Mouse (Mus musculus) liver, embryonic 14.5 days (tissue): Measurements from ENCODE around the gene Marc2. TPM values are rescaled to one million over a fixed set of nuclear protein-coding genes. Genes with fewer than 3 reads are reported as not detected.
A peak's percentile ranks its signal among the peaks of the same experiment; 100 is the strongest.

Experiments
- ATAC-seq: fragments of 200-750 bp; cut with Nextera tagmentation; 2 replicates; pipeline ENCODE4 v1.8.0; 2017; ENCODE audit warnings: moderate number of reproducible peaks, mild to moderate bottlenecking, moderate library complexity; ENCODE audit not compliant: insufficient read depth
- DNase-seq, 3 experiments: peaks; one replicate each; pipeline ENCODE4 v3.0.0-alpha.2; 2012 to 2013; ENCODE audit warnings: low read depth in 3 of 3, low spot score in 3 of 3
- H3K27ac ChIP-seq: fragments of 300-500 bp; sonication (generic); 2 replicates; pipeline ENCODE4 v1.5.1; 2014; ENCODE audit warnings: moderate library complexity, mild to moderate bottlenecking, control low read depth, inconsistent platforms
- H3K27me3 ChIP-seq: fragments of 300-500 bp; sonication (generic); 2 replicates; pipeline ENCODE4 v1.6.1; 2014; ENCODE audit warnings: mild to moderate bottlenecking, low read length, moderate library complexity; ENCODE audit not compliant: control insufficient read depth, insufficient read depth
- H3K36me3 ChIP-seq: fragments of 300-500 bp; sonication (generic); replicated peaks from 2 replicates; pipeline ENCODE4 v1.6.1; 2014; ENCODE audit warnings: low read depth; ENCODE audit not compliant: control insufficient read depth, insufficient read depth
- H3K4me1 ChIP-seq, 2 experiments: fragments of 200-500 bp in 1 of 2; fragments of 300-500 bp in 1 of 2; sonication (generic) in 1 of 2; replicated peaks; 2 replicates each; pipeline ENCODE4 v1.6.1; 2012 to 2014; ENCODE audit warnings: antibody characterized with exemption in 1 of 2, inconsistent platforms in 1 of 2, low read length in 1 of 2; ENCODE audit not compliant: control insufficient read depth in 2 of 2, insufficient read depth in 2 of 2
- H3K4me2 ChIP-seq: fragments of 300-500 bp; sonication (generic); 2 replicates; pipeline ENCODE4 v1.6.1; 2014; ENCODE audit warnings: low read depth, mild to moderate bottlenecking, control low read depth, moderate library complexity
- H3K4me3 ChIP-seq, 2 experiments: fragments of 200-500 bp in 1 of 2; fragments of 300-500 bp in 1 of 2; sonication (generic) in 1 of 2; 2 replicates each; pipeline ENCODE4 v1.5.1; 2012 to 2014; ENCODE audit warnings: low read depth in 2 of 2, low read length in 2 of 2, mild to moderate bottlenecking in 2 of 2, control low read depth in 1 of 2, inconsistent platforms in 1 of 2, moderate library complexity in 1 of 2; ENCODE audit not compliant: insufficient read depth in 1 of 2
- H3K9ac ChIP-seq: fragments of 300-500 bp; sonication (generic); replicated peaks from 2 replicates; pipeline ENCODE4 v1.6.1; 2014; ENCODE audit warnings: mild to moderate bottlenecking, control low read depth, moderate library complexity
- H3K9me3 ChIP-seq: fragments of 300-500 bp; sonication (generic); 2 replicates; pipeline ENCODE4 v1.6.1; 2016; ENCODE audit warnings: low read length, mixed read lengths; ENCODE audit not compliant: control insufficient read depth
- CTCF ChIP-seq: IDR thresholded peaks from 2 replicates; pipeline ENCODE4 v1.5.1; 2016; ENCODE audit warnings: antibody characterized with exemption, low read depth, control low read depth
- EP300 ChIP-seq: IDR thresholded peaks from 2 replicates; pipeline ENCODE4 v1.6.1; 2016; ENCODE audit warnings: antibody characterized with exemption, low read depth
- WGBS: fragments of 180-500 bp; shearing (Covaris S2); extraction: QIAGEN DNeasy Blood & Tissue Kit; methylation state at CpG from one replicate; pipeline ENCODE4 v1.1.7; 2014; ENCODE audit not compliant: insufficient replicate concordance; 5-methylcytosine and 5-hydroxymethylcytosine counted together
- polyA plus RNA-seq, 2 experiments: library from polyadenylated mRNA; depleted of rRNA in 1 of 2; stranded (reverse) in 1 of 2; unstranded in 1 of 2; fragments of >200 nt; fragmentation: Nextera tagmentation in 1 of 2; extraction: Ambion mirVana in 1 of 2; gene quantifications; 2 replicates each; pipeline versions ENCODE4 v1.2.1 to v1.2.3; 2012 to 2014

Marc2 gene
- polyA plus RNA-seq (2012; rRNA removed) (53.3 and 58.6 TPM in 2 replicates), polyA plus RNA-seq (2014; fragmentation: Nextera tagmentation; extraction: Ambion mirVana) (227 TPM in 2 replicates)

DNA sequence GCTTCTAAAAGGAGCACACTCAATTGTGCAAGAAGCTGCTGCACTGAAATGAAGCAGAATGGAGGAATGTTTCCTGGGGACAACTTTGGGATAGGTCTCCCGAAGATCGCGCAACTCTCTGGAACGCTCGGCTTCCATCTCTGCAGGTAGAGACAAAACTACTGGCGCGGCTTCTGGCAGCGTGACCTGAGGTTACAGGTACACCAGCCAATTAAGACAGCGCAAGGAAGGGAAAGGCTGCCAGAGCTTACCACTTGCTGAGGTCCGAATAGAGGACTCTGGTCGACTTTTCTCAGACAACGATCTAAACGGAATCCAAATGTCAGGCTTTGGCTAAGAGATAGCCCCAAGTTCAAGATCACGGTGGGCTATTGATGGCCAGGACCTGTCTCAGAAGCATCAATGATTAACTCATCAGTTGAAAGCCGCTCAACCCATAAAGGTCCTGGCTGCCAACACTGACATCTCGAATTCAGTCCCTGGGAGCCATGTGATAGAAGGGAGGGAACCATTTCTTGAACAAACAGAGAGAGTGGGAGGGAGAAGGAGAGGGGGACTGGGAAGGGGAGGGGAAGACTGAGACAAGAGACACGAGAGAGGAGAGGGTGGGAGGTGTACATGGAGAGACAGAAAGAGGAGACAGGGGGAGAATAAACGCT, at the start of gene Marc2:
Gene Marc2, minus strand, starts transcription at position 360 of the 659 bp plus-strand sequence.
- DNase-seq = no peak
- H3K27me3 ChIP-seq = no peaks in the 10 kb centered on the region
- H3K36me3 ChIP-seq = no peaks in the 10 kb centered on the region
- peak within 1 kb of the TSS; percentile 69 to 74 for H3K4me3 ChIP-seq
- H3K9me3 ChIP-seq = no peaks in the 10 kb centered on the region
- peak within 1 kb of the TSS; percentile 92 for H3K4me2 ChIP-seq
- no peak for TF ChIP-seq EP300
- no peak for TF ChIP-seq CTCF
- H3K4me1 ChIP-seq = peaks cover 14 to 39% of the 10 kb centered on the region in 2 experiments
- 3% methylated on average over 18 of the region's 18 CpGs for WGBS
- H3K9ac ChIP-seq = peak within 1 kb of the TSS; percentile 83
- ATAC-seq = peak; percentile 20
- H3K27ac ChIP-seq = peak within 1 kb of the TSS; percentile 63

DNA sequence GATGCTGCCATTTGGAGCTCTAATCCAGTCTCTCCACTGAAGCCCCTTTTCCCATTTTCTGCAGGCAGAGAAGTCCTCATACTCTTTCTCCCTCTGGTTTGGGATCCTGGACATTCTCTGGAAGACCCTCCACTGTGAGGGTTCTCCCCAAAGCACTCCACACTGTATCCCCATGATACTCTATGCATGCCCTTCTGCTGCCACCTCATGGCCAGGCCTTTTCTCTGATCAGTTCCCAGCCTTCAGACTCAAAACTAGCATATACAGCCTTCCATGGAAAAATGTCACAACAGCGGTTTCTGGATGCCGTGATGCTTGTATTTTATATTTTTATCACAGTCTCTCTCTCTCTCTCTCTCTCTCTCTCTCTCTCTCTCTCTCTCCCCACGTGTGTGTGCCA, 45.7 kb upstream of the Marc2 start:
- DNase-seq = no peak
- Histone ChIP-seq H3K4me3 (no peak overlapping the region), H3K27ac (no peak overlapping the region), H3K9ac (no peak overlapping the region), H3K9me3 (no peaks in the 10 kb centered on the region), H3K36me3 (no peaks in the 10 kb centered on the region), H3K4me2 (no peak overlapping the region), H3K27me3 (no peaks in the 10 kb centered on the region), H3K4me1 (no peaks in the 10 kb centered on the region)
- no peak for ATAC-seq
- 66% methylated on average over 3 of the region's 3 CpGs for WGBS
- TF ChIP-seq CTCF = no peak
- no peak for TF ChIP-seq EP300

DNA sequence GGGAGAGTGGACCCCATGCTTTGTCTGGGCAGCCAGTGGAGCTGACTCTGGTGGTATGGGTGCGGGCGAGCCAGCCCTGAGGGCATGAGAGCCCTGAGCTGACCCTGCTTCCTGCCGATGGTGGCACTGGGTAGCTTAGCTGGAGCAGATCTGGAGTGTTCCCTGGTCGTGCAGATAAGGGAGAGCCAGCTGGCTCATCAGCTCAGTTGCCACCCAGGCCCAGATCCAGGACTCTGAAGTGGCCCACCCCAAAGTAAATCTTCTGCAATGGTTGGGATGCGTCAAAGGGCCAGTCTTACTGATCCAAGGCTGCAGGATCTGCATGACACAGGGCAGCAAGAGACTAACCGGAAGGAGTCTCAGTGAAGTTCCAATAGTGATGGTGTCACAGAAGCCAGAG, 43.2 kb upstream of the Marc2 start:
- no peaks in the 10 kb centered on the region for H3K27me3 ChIP-seq
- WGBS = 64% methylated on average over 6 of the region's 6 CpGs
- no peak overlapping the region for H3K4me2 ChIP-seq
- no peaks in the 10 kb centered on the region for H3K36me3 ChIP-seq
- ATAC-seq = no peak
- no peaks in the 10 kb centered on the region for H3K9me3 ChIP-seq
- H3K4me3 ChIP-seq = no peak overlapping the region
- no peaks in the 10 kb centered on the region for H3K4me1 ChIP-seq
- H3K27ac ChIP-seq = no peak overlapping the region
- H3K9ac ChIP-seq = no peak overlapping the region
- no peak for TF ChIP-seq EP300
- no peak for TF ChIP-seq CTCF
- DNase-seq = no peak

DNA sequence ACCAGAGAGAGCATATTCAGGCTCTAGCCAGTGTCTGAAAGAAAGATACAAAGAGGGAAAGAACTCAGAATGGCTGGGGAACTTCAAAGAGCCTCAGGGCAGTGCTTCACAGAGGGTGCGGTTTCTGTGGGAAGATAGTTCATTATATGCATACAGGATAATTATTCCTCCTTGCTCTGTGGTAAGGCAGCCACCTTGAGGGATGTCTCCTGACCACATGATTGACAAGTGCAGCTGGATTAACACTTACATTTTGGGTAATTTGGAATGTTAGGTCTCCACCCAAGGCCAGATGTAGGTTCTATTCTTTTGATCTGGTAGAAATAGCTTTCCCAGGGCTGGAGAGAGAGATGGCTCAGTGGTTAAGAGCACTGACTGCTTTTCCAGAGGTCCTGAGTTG, 39.9 kb upstream of the Marc2 start:
- no peak overlapping the region for H3K9ac ChIP-seq
- ATAC-seq = no peak
- no peak for DNase-seq
- H3K4me3 ChIP-seq = no peak overlapping the region
- WGBS = 64% methylated on average over 1 of the region's 1 CpGs
- H3K36me3 ChIP-seq = no peaks in the 10 kb centered on the region
- peaks cover 26% of the 10 kb centered on the region for H3K27me3 ChIP-seq
- TF ChIP-seq CTCF (no peak), EP300 (no peak)
- no peak overlapping the region for H3K27ac ChIP-seq
- H3K4me2 ChIP-seq = no peak overlapping the region
- H3K4me1 ChIP-seq = no peaks in the 10 kb centered on the region
- H3K9me3 ChIP-seq = no peaks in the 10 kb centered on the region

DNA sequence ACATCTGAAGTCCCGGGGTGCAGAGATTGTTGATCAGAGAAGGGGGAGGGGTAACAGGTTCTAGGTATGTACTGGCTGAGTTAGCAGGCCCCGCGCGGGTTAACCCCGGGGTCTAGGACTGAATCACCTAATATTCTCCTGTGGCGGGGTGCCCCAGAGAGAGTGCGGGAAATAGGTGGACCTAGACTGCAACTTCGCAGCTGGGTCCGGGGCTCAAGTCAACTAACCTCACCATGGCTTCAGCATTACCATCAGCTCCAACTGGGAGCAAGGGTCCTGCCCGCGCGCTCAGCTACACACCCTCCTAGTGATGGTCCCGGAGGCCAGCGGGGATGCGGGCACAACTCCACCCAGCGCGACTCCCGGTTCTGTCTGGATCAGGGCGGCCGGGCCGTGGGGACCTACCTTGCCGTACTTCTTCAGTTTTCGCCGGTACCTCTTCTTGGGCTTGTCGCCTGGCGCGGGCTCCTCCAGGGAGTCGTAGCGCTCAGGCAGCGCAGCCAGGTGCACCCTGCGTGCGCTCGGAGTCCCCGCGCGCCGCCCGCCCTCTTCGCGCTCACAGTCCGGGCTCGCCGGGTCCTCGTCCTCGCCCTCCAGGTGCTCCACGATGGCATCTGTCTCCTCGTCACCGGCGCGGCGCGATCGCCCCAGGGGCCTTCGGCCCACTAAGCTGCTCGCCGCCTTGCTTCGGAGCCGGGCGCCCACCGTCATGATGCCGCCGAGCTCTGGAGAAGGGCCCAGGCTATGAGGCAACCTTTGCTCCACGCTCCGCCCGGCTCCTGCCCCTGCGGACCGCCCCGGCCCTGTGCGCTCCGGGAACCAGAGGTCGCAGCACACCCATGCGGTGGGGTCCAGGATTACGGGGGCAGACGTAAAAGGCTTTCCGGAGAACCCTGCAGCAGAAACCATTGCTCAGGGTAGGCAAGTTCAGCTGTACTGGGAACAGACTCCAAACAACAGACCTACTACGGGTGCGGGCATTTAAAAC, 36.3 kb upstream of the Marc2 start, which contains the start of gene C130074G19Rik:
Gene C130074G19Rik, minus strand, starts transcription at position 938 of the 988 bp plus-strand sequence.
- Histone ChIP-seq H3K4me1 (peaks cover 0 to 4% of the 10 kb centered on the region in 2 experiments; a peak in 1 of 4 replicates), H3K27me3 (peaks cover 26% of the 10 kb centered on the region), H3K9ac (no peak within 1 kb of the TSS; the same call in 1 of the 2 replicates), H3K4me2 (peak within 1 kb of the TSS; percentile 37), H3K36me3 (no peaks in the 10 kb centered on the region), H3K27ac (no peak within 1 kb of the TSS), H3K4me3 (peak within 1 kb of the TSS; percentile 54 to 57), H3K9me3 (no peaks in the 10 kb centered on the region)
- peak in 1 of 3 experiments; percentile 22 for DNase-seq
- WGBS = 3% methylated on average over 77 of the region's 77 CpGs
- peak; percentile 75 for ATAC-seq
- TF ChIP-seq CTCF (peak; percentile 71), EP300 (no peak)
